Mouse (Mus musculus): Measurements from ENCODE around the gene Lor.

Lor gene

GRCm38 (mm10) chr3:92083042-92083441 is at the start of gene Lor:
TSS of gene Lor (minus strand) at chr3:92083142.
- DNase-seq (ENCODE audit: low read depth) = no peak

GRCm38 (mm10) chr3:92123847-92124246 is 40.9 kb upstream of the Lor start, which contains the start of gene Prr9:
TSS of gene Prr9 (minus strand) at chr3:92123947.
- DNase-seq (ENCODE audit: low read depth) = no peak

- DNase-seq (ENCODE audit: low read depth) = no peak
Observed at GRCm38 (mm10) chr3:92120902-92121301, 38.0 kb upstream of the Lor start.

GRCm38 (mm10) chr3:92117930-92118329 is 35.0 kb upstream of the Lor start:
- DNase-seq (ENCODE audit: low read depth) = no peak

GRCm38 (mm10) chr3:92111526-92111925 is 28.6 kb upstream of the Lor start:
- DNase-seq (ENCODE audit: low read depth) = no peak

- DNase-seq (ENCODE audit: low read depth) = no peak
Observed at GRCm38 (mm10) chr3:92110790-92111189, 27.8 kb upstream of the Lor start.

GRCm38 (mm10) chr3:92106582-92106981 is 23.6 kb upstream of the Lor start:
- DNase-seq (ENCODE audit: low read depth) = no peak

- DNase-seq (ENCODE audit: low read depth) = no peak
Observed at GRCm38 (mm10) chr3:92081285-92081931, 1.5 kb downstream of the Lor start.

GRCm38 (mm10) chr3:92080462-92081284 is 2.3 kb downstream of the Lor start:
- no peak for DNase-seq (ENCODE audit: low read depth)

- DNase-seq (ENCODE audit: low read depth) = no peak
Observed at GRCm38 (mm10) chr3:92050382-92051054, 32.4 kb downstream of the Lor start.

GRCm38 (mm10) chr3:92033892-92034291 is 49.0 kb downstream of the Lor start:
- DNase-seq (ENCODE audit: low read depth) = no peak

- no peak for DNase-seq (ENCODE audit: low read depth)
Observed at GRCm38 (mm10) chr3:92033203-92033602, 49.7 kb downstream of the Lor start.
